Mouse (Mus musculus): ENCODE data around the gene Pfkm.

The Pfkm gene

GRCm38 (mm10) chr15:98170917-98171316, 78.5 kb downstream of the Pfkm start:
- no peak for DNase-seq (ENCODE audit: low read depth)

- DNase-seq (ENCODE audit: low read depth), result no peak
Measured at GRCm38 (mm10) chr15:98172113-98172512, 79.7 kb downstream of the Pfkm start.

GRCm38 (mm10) chr15:98173821-98174220, 81.4 kb downstream of the Pfkm start:
- DNase-seq (ENCODE audit: low read depth), result peak; percentile 45

- DNase-seq (ENCODE audit: low read depth), result no peak
Measured at GRCm38 (mm10) chr15:98177320-98177719, 84.9 kb downstream of the Pfkm start.

- no peak for DNase-seq (ENCODE audit: low read depth)
Measured at GRCm38 (mm10) chr15:98180567-98181131, 88.3 kb downstream of the Pfkm start.

- DNase-seq (ENCODE audit: low read depth), result peak; percentile 79
Measured at GRCm38 (mm10) chr15:98181132-98181711, 88.8 kb downstream of the Pfkm start.

Data from c-Kit-positive CD71-positive TER-119-negative erythroid progenitor cells, embryonic 14.5 days (primary cell).